ENCODE assay signal across 11 mouse cellular contexts in the genomic region with DNA sequence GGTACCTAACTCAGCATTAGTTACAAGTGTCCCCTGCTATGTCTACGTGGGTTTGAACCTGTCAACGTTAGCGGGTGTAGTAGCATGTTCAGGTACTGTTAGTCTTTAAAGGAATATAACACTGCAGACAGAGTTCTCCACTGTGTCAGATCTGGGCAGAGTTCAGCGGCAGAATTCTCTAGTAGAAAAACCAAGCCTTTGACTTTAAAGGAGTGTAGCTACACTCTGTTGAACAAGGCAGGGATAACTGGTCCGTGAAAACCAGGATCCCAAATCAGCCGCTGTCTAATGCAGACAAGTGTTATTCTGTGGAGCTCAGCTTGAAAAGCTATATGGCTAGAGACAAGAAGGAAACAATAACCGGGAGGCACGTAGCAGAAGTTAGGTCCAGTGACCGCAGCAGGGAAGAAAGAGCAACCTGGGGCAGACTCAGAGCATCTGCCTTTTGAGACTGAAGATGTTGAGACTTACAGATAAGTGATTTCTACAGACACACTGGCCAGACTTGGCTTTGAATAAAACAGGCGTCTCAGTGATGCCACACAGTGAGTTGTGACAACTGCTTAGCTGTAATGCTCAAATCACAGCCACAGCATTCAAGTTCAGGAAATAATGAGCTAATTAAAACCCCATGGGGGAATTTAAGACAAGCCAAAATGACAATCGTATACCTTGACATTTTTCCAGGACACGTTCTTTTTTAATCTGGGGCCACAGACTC.
DNase-seq lines count a peak whose midpoint lies in the region; ATAC-seq lines count a peak whose summit lies in the region.
"Had no signal": no experiment of that assay in that cellular context is flagged by ENCODE, and none has a peak within 500 bp of the region (broad histone marks: within the 10 kb centered on the region; RNA-seq: fewer than 3 reads in every experiment).

No protein-coding gene starts in this region.

- no peaks in the 10 kb centered on the region for H3K27me3 ChIP-seq in heart, embryonic 16.5 days (ENCODE audit: control insufficient read depth, insufficient read depth, low read length)
- H3K27me3 ChIP-seq in midbrain, embryonic 16.5 days (ENCODE audit: control insufficient read depth, insufficient read depth, low read depth, low read length) = no peaks in the 10 kb centered on the region
- H3K27me3 ChIP-seq in midbrain, embryonic 13.5 days = no peaks in the 10 kb centered on the region
- no peaks in the 10 kb centered on the region for H3K27me3 ChIP-seq in limb, embryonic 10.5 days (ENCODE audit: low read depth, poor library complexity, severe bottlenecking)

- no peaks in the 10 kb centered on the region for H3K36me3 ChIP-seq in heart, embryonic 16.5 days (ENCODE audit: control insufficient read depth, insufficient read depth)
- no peaks in the 10 kb centered on the region for H3K36me3 ChIP-seq in midbrain, embryonic 16.5 days (ENCODE audit: control insufficient read depth, insufficient read depth, low read length)
- no peaks in the 10 kb centered on the region for H3K36me3 ChIP-seq in midbrain, embryonic 13.5 days
- 0 out of 2 replicates have a peak, but pooled peaks cover 3% of the 10 kb centered on the region for H3K36me3 ChIP-seq in limb, embryonic 10.5 days

- no peak for DNase-seq in heart, adult 8-10 months (ENCODE audit: low spot score)
- DNase-seq in limb, embryonic 10.5 days (ENCODE audit: low spot score) = no peak
- no peak for DNase-seq in right cerebral cortex, postnatal 14 days
- no peak for DNase-seq in ovary, postnatal 10 days (ENCODE audit: low spot score)
- DNase-seq: heart, postnatal 36 days; liver; lung, postnatal 14 days had no signal

- H3K9me3 ChIP-seq in heart, embryonic 16.5 days (replicated peaks; ENCODE audit: control insufficient read depth, low read length) = no peaks in the 10 kb centered on the region
- no peaks in the 10 kb centered on the region for H3K9me3 ChIP-seq in midbrain, embryonic 16.5 days (replicated peaks; ENCODE audit: control insufficient read depth, low read length, poor library complexity, severe bottlenecking)
- no peaks in the 10 kb centered on the region for H3K9me3 ChIP-seq in midbrain, embryonic 13.5 days
- H3K9me3 ChIP-seq in limb, embryonic 10.5 days (replicated peaks) = no peaks in the 10 kb centered on the region

- no peak overlapping the region for H3K27ac ChIP-seq in heart, embryonic 16.5 days (ENCODE audit: low read length)
- H3K27ac ChIP-seq in midbrain, embryonic 16.5 days (ENCODE audit: low read length) = no peak overlapping the region
- H3K27ac ChIP-seq in midbrain, embryonic 13.5 days = no peak overlapping the region
- peak overlapping the region; percentile 19; the same call in 1 of the 2 replicates for H3K27ac ChIP-seq in limb, embryonic 10.5 days

- 66% methylated on average over 12 of the region's 12 CpGs for WGBS in heart, embryonic 16.5 days
- WGBS in midbrain, embryonic 16.5 days = 59% methylated on average over 12 of the region's 12 CpGs
- 67% methylated on average over 12 of the region's 12 CpGs for WGBS in midbrain, embryonic 13.5 days
- WGBS in limb, embryonic 10.5 days = 67% methylated on average over 12 of the region's 12 CpGs

- no peak overlapping the region for H3K9ac ChIP-seq in heart, embryonic 16.5 days (ENCODE audit: low read length)
- no peak overlapping the region for H3K9ac ChIP-seq in midbrain, embryonic 16.5 days (ENCODE audit: low read depth, low read length)
- no peak overlapping the region for H3K9ac ChIP-seq in midbrain, embryonic 13.5 days (replicated peaks)

- ATAC-seq in heart, embryonic 16.5 days (replicated peaks; ENCODE audit: extremely low read depth, insufficient read depth, low FRiP score) = no peak
- peak; percentile 51; the same call in 1 of the 2 replicates for ATAC-seq in midbrain, embryonic 16.5 days
- no peak for ATAC-seq in midbrain, embryonic 13.5 days

- peaks cover 8% of the 10 kb centered on the region; the same call in 1 of the 2 replicates for H3K4me1 ChIP-seq in heart, embryonic 16.5 days (ENCODE audit: control insufficient read depth, insufficient read depth, low read length)
- 0 out of 2 replicates have a peak, but pooled peaks cover 2% of the 10 kb centered on the region for H3K4me1 ChIP-seq in midbrain, embryonic 16.5 days (ENCODE audit: control insufficient read depth, insufficient read depth, low read length)
- H3K4me1 ChIP-seq in midbrain, embryonic 13.5 days (replicated peaks) = no peaks in the 10 kb centered on the region
- H3K4me1 ChIP-seq in limb, embryonic 10.5 days = peaks cover 65% of the 10 kb centered on the region

- no peak overlapping the region for H3K4me3 ChIP-seq in heart, embryonic 16.5 days (ENCODE audit: low read length)
- no peak overlapping the region for H3K4me3 ChIP-seq in midbrain, embryonic 16.5 days (ENCODE audit: low read depth, low read length)
- no peak overlapping the region for H3K4me3 ChIP-seq in midbrain, embryonic 13.5 days (replicated peaks)
- no peak overlapping the region for H3K4me3 ChIP-seq in limb, embryonic 10.5 days
- H3K4me3 ChIP-seq: myocyte had no signal

- H3K4me2 ChIP-seq in heart, embryonic 16.5 days (ENCODE audit: low read depth, low read length) = peak overlapping the region; percentile 21; the same call in 1 of the 2 replicates
- H3K4me2 ChIP-seq in midbrain, embryonic 16.5 days (ENCODE audit: low read length) = no peak overlapping the region
- no peak overlapping the region for H3K4me2 ChIP-seq in midbrain, embryonic 13.5 days (replicated peaks)
